Mouse (Mus musculus) adrenal gland, postnatal 14 days (tissue): Measurements from ENCODE around the gene Plp1. TPM values are rescaled to one million over a fixed set of nuclear protein-coding genes. Genes with fewer than 3 reads are reported as not detected.

Experiments used
- DNase-seq: peaks from one replicate; pipeline ENCODE4 v3.0.0; 2021; ENCODE audit warnings: mixed read lengths
- long read RNA-seq, 2 experiments: library from polyadenylated mRNA; stranded (forward); transcript quantifications; one replicate each; pipeline ENCODE4 v2.0.0; 2021
- total RNA-seq: library from RNA; stranded (reverse); gene quantifications from 2 replicates; pipeline ENCODE4 v1.2.3, GENCODE M21; 2021

Gene Plp1
- total RNA-seq, result 5.2 and 8.1 TPM in 2 replicates
- long read RNA-seq, experiment 1, partial matches to known transcripts, result 1 of 7 reads
- long read RNA-seq, experiment 1, other reads (novel, unspliced or antisense), result 3 of 7 reads
- long read RNA-seq, experiment 2, full-length matches to known transcripts, result 4 of 7 reads
- long read RNA-seq, experiment 2, partial matches to known transcripts, result 1 of 7 reads
- long read RNA-seq, experiment 2, other reads (novel, unspliced or antisense), result 2 of 7 reads

DNA sequence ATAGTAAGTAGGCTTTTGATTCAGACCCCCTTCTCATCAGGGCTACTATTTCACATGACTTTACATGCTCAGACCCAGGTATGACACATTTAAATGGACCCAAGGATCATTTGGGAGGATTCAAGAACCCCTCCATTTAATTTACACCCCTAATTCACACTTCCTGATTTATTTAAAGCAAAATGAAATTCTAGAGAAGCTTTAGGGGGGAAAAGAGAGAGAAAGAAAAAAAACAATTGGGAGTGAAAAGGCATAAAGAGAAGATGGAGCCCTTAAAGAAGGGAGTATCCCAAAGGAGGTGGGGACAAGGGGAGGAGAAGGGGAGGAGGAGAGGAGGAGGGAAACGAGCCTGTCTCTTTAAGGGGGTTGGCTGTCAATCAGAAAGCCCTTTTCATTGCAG is at the start of gene Plp1:
TSS of gene Plp1 (plus strand) at position 301 of the 400 bp plus-strand sequence.
- DNase-seq, result no peak

DNA sequence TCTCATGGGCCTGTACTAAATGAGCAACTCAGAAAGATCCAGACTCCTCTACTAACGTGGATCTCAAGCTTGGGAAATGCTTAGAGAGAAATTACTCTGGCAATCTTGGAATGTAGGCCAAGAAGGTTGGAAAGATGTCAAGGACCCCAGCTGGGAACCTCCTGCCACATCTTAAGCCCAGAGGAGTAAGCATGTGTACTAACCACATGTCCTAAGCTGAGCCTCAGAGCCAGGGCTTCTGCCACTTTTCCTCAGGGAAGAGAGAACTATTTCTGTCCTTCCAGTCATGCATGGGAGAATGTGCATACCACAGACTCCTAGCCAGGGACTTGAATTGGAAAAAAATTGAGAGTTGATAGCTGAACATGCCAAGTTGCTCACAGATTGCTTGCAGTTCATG is 49.4 kb upstream of the Plp1 start:
- DNase-seq, result peak; percentile 11

DNA sequence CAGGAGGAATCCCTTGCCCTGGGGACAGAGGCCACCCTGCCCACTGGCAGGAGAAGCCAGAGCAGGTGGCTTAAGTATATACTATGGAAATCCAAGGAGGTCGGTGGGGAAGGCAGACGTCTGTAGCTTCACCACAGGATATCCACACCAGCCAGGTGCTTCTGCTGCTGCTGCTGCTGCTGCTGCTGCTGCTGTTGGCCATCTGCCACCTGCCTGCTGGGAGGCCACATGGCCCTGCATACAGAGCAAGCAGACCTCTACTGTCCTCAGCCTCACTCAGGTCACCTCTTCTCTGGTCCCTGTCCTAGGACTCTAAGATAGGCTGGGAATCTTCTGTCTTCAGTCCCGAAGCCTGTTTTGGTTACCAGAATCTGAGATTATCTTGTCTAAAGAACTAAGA is 44.4 kb upstream of the Plp1 start:
- no peak for DNase-seq

GRCm38 (mm10) chrX:136779262-136779661 is 43.2 kb upstream of the Plp1 start:
- DNase-seq, result no peak

- DNase-seq, result no peak
Observed at GRCm38 (mm10) chrX:136780041-136780440, 42.4 kb upstream of the Plp1 start, which contains the start of gene Glra4. Gene Glra4, minus strand, starts transcription at chrX:136780141.

DNA sequence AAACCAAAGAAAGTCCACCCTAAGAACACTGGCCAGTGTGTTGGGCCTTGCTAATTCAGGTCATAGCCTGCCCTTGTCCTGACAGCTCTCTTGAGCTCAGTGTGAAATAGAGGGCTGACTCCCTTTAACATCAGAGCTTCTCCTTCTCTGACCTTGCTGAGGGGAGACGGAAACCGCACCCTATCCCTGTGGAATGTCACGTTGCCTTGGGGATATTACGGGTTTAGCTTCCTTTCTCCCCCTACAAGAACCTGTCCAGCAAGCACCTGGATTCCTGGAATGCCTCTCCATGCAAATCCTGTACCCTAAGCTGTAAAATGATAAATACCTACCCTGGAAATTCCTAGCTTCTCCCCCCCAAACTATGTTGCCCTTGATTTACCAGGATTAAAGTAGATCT is 33.0 kb upstream of the Plp1 start:
- DNase-seq, result no peak

DNA sequence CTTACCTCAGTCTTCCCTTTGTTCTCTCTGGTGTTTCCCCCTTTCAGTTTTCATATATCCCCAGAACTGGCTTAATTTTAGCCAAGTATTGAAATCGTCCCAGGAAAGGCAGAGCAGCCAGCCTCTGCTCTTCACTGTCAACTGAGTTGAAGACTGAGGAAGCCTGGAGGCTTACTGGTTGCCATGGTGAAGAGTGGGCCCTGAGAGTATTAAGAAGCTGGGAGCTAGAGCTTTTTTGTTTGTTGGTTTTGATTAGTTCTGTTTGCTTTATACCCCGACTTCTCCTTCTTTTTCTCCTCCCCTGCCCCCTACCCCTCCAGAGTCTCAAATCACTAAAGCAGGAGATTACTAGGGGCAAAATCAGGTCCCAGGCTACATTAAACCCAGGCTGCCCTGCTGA is 25.2 kb upstream of the Plp1 start:
- DNase-seq, result no peak

- DNase-seq, result peak; percentile 38
Observed at GRCm38 (mm10) chrX:136819752-136820151, 2.7 kb upstream of the Plp1 start.

- peak; percentile 73 for DNase-seq
Observed at GRCm38 (mm10) chrX:136820250-136820649, 2.2 kb upstream of the Plp1 start.

GRCm38 (mm10) chrX:136825016-136825415 is 2.5 kb downstream of the Plp1 start:
- DNase-seq, result no peak

DNA sequence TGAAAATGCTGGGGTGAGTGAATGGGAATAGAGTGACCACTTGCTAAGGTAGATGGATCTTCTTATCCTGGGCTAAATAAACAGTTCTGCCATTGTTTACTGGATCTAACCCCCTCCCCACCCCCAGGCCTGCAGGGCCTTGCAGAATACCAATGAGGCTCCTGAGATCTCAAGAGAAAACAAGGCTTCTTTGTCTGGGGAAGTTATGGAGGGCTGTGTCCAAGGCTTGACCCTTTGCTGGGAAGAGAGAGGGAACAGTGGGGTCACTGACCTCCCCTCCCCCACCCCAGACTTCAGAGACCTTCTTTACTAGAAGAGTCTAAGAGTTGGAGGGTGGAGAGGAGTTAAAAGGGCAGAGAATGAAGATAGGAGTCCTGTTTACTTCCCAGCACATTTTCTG is 6.1 kb downstream of the Plp1 start:
- DNase-seq, result no peak

- no peak for DNase-seq
Observed at GRCm38 (mm10) chrX:136850300-136850699, 27.8 kb downstream of the Plp1 start.

- peak; percentile 40 for DNase-seq
Observed at GRCm38 (mm10) chrX:136868061-136869040, 45.9 kb downstream of the Plp1 start, which contains the start of gene Rab9b. Gene Rab9b, minus strand, starts transcription at chrX:136868755.

Other genes starting within 250 kb of the Plp1 start
- 39.4 and 39.8 TPM in 2 replicates for gene Tceal3, start 231.8 kb upstream of the Plp1 start, total RNA-seq
- gene Tceal1, start 114.7 kb upstream of the Plp1 start, total RNA-seq, result 6.9 and 7.6 TPM in 2 replicates
- gene Morf4l2, start 79.0 kb upstream of the Plp1 start, total RNA-seq, result 321 and 346 TPM in 2 replicates
- not detected in 2 replicates for gene Glra4, start 42.5 kb upstream of the Plp1 start, total RNA-seq
- 0.56 and 0.68 TPM in 2 replicates for gene Rab9b, start 46.1 kb downstream of the Plp1 start, total RNA-seq
- gene H2bfm, start 104.7 kb downstream of the Plp1 start, total RNA-seq, result not detected in 2 replicates
- gene Tmsb15b2, start 152.8 kb downstream of the Plp1 start, total RNA-seq, result 14.5 and 16.8 TPM in 2 replicates
- 0.75 TPM in 1 of 2 replicates, not detected in the other for gene Tmsb15l, start 154.2 kb downstream of the Plp1 start, total RNA-seq
- gene Tmsb15b1, start 154.2 kb downstream of the Plp1 start, total RNA-seq, result 7.3 and 7.4 TPM in 2 replicates
- 10.5 and 13.3 TPM in 2 replicates for gene Zcchc18, start 170.5 kb downstream of the Plp1 start, total RNA-seq
- 6.8 and 8.4 TPM in 2 replicates for gene Slc25a53, start 215.6 kb downstream of the Plp1 start, total RNA-seq
- gene Fam199x, start 226.9 kb downstream of the Plp1 start, total RNA-seq, result 6.0 and 6.3 TPM in 2 replicates